Mouse (Mus musculus) urinary bladder, adult 18-20 months (tissue): Measurements from ENCODE around the gene Cngb1.

Experiments
- DNase-seq, 2 experiments: peaks; one replicate each; pipeline ENCODE4 v3.0.0; 2022; ENCODE audit warnings: low spot score in 2 of 2, mixed read lengths in 2 of 2

The Cngb1 gene

GRCm38 (mm10) chr8:95201491-95201890 is 104.9 kb downstream of the Cngb1 start:
- DNase-seq = no peak

- no peak for DNase-seq
Measured at GRCm38 (mm10) chr8:95200001-95200405, 106.4 kb downstream of the Cngb1 start.

- DNase-seq = no peak
Measured at GRCm38 (mm10) chr8:95195728-95196127, 110.7 kb downstream of the Cngb1 start.

- no peak for DNase-seq
Measured at GRCm38 (mm10) chr8:95191497-95192175, 114.7 kb downstream of the Cngb1 start.
